Mouse (Mus musculus): ENCODE measurements around the gene C8b.

Gene C8b

DNA sequence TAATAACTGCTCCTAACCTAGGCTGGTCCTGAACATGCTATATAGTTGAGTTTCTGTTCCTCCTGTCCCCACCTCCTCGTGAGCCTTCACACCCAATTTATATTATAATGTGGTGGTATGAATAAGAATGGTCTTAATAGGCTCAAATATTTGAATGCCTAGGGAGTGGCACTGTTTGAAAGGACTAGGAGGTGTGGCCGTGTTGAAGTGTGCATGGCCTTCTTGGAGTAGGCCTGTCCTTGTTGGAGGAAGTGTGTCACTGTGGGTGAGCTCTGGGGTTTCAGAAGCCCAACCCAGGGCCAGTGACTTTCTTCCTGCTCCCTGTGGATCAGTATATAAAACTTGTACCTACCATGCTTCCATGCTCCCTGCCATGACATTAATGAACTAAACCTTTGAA, 47.5 kb downstream of the C8b start:
- DNase-seq: no peak

GRCm38 (mm10) chr4:104816519-104817232, 50.6 kb downstream of the C8b start:
- no peak for DNase-seq

DNA sequence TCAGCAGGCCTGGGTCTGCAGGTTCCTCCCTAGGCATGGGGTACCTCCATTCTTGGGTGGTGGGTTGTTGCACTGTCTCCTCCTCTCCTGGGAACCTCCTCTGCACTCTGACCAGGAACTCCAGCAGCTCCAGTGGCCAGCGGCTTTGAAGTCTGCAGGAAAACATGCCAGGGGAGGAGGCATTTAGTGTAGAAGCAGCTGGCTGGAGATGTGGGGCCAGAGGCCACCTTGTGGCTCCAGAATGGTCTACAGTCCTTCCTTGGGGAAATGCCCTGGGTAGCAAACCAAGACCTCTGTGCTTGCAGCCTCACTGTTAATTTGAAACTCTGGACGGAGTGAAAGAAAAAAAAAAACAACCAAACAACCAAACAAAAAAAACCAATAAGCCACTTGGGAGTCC, 51.4 kb downstream of the C8b start:
- DNase-seq: no peak

DNA sequence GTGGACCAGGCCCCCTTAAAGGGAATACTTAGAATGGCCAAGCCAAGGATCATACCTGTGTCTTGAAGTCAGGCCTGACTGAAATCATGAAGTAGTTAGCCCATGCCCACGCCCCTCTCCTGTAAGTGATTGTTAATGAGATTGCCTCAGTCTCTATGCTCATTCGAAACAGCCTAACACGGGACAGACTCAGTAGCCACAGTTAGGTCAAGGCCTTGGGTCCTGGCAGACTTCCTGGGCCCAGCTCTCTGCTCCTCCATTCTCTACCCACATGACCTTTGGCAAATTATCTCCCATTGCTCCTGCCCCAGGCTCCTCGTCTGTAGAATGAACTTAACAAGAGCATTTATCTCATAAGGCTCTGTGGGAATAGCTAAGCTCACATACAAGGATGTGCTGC, 52.9 kb downstream of the C8b start:
- DNase-seq: no peak

GRCm38 (mm10) chr4:104819891-104820290, 53.8 kb downstream of the C8b start:
- DNase-seq: no peak

- no peak for DNase-seq
These were observed 57.5 kb downstream of the C8b start for GRCm38 (mm10) chr4:104823597-104824101.

- DNase-seq: no peak
These were observed 58.4 kb downstream of the C8b start for GRCm38 (mm10) chr4:104824381-104825077.

DNA sequence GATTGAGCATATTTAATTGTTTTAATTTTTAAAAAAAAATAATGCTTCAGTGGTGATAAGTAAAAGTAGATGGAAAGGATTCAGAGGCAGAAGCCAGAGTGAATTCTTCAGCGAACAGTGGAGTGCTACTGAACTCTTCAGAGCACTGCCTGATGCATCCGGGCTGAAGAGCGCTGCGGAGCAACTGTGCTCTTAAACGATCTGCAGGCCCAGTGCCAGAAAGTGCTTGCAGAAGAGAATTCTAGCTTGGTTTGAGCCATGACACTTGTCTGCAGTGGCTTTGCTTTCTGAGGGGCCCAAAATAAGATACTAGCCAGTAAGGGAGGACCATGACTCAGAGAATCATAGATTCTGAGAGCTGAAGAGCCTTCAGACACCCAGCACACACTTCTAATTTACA, 62.8 kb downstream of the C8b start:
- DNase-seq: no peak

DNA sequence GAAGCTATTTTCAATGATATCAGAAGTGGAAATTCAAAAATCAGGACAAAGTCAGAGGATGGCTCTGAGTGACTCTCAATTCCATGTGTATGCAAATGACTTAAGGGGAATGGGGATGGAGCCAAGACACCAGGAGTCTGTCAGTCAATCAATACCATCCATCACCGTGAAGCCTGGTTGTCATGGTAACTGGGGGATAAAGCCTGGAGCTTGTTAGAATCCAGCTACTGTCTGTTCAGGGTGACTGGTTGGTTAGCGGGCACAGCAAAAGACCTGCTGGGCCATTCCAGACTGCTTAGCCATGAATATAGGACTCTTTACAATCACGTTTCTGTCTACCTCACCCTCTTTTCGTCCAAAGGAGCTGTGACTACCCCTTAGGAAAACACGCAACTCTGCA, 69.0 kb downstream of the C8b start:
- no peak for DNase-seq

GRCm38 (mm10) chr4:104838342-104838741, 72.2 kb downstream of the C8b start:
- no peak for DNase-seq

GRCm38 (mm10) chr4:104842204-104842603, 76.1 kb downstream of the C8b start:
- DNase-seq: no peak

DNA sequence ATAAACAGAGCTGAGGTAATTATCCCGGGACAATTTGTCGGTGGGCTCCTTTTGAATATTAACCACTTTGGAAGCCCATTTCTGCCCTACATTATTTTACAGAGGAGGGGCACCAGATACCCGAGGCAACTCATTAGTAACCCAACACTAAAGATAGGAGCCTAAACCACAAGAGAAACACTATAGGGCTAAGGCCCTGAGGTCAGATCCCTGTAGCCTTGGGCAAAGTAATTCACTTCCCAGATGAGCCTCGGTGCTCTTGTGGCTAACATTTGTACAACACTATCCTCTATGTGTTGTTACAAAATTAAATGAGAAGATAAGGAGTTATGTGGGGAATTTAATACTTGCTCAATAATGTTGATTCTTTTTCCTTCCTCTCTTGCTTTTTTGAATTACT, 77.4 kb downstream of the C8b start:
- no peak for DNase-seq
